Mouse (Mus musculus) adrenal gland, postnatal 4 days (tissue): ENCODE measurements around the gene Ucma. TPM values are rescaled to one million over a fixed set of nuclear protein-coding genes. Genes with fewer than 3 reads are reported as not detected.
"Not testable (repeated sequence)": the region's sequence is repeated elsewhere in the genome, so short reads cannot be mapped to it uniquely, and the experiment has no call there.

Experiments used
- DNase-seq, 2 experiments: peaks; one replicate each; pipeline ENCODE4 v3.0.0; 2021 to 2022; ENCODE audit warnings: low spot score in 2 of 2, mixed read lengths in 2 of 2
- long read RNA-seq, 2 experiments: library from polyadenylated mRNA; stranded (forward); transcript quantifications; one replicate each; pipeline ENCODE4 v2.0.0; 2021
- total RNA-seq, 2 experiments: library from RNA; stranded (reverse); gene quantifications; 2 replicates each; pipeline ENCODE4 v1.2.3; 2021

The Ucma gene
- not detected for total RNA-seq
- long read RNA-seq, experiment 1, partial matches to known transcripts, result 0 of 1 reads
- long read RNA-seq, experiment 1, other reads (novel, unspliced or antisense), result 1 of 1 reads
- long read RNA-seq, experiment 2, result 0 reads

DNA sequence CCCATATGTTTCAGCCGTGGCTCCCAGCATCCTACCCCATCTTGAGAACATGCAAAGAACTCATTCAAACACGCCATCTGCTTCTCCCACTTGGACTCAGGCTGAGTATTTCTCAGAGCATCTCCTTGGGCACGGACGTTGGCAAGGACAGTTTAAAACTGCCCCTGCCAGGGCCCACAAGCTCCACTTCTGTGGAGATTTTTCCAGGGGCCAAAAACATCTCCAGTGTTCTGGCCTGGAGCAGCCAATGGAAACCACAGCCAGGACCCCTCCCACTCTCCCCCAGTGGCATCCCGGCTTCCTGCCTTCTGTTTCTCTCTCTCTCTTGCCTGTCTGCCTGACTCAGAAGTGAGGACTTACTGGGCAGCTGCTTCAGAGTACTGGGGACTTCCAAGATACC is at the start of gene Ucma:
TSS of gene Ucma (plus strand) at position 316 of the 400 bp plus-strand sequence.
- no peak for DNase-seq

GRCm38 (mm10) chr2:4927391-4927790 is 48.5 kb upstream of the Ucma start:
- no peak for DNase-seq

DNA sequence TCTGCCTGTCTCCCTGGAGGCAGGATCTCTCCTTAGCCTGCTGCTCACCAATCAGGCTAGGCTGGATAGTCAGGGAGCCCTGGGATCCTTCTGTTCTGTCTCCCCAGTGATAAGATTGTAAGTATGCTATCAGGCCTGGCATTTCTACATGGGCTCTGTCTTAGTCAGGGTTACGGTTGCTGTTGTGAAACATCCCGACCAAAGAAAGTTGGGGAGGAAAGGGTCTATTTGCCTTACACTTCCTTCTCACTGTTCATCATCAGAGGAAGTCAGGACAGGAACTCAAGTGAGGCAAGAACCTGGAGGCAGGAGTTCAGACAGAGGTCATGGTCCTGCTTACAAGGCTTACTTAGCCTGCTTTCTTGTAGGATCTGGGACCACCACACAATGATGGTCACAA is 46.7 kb upstream of the Ucma start:
- no peak for DNase-seq

DNA sequence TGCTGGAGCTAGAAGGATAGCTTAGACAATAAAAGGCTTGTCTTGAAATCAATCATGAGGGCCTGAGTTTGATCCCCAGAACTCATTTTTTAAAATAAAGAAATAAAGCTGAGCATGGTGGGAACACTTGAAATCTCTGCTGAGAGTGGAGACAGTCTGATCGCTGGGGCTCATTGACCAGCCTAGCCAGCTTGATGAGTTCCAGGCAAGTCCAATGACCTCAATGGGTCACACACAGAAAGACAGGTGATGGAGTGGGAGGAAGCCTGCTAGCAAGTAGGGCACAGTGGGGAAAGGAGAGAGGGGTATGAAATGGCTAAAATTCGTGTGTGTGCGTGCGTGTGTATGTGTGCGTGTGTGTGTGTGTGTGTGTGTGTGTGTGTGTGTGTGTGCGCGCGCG is 41.4 kb upstream of the Ucma start:
- no peak for DNase-seq

DNA sequence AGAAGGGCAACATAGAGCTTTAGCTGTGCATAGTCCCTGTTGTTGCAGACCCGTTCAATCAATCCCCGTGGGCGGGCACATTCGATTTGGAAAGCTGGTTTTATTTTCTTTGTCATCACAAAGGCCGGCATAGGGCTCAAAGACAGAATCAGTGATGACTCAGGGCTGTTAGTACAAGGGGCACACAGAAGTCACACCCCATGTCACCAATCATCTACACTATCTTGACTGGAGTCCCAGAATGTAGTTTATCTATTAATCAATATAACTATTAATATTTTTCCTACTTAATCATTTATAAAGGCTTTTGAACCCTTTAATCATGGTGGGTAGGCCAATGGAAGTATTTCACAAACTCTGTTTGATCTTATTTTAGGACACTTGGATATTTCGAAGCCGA is 38.0 kb upstream of the Ucma start:
- DNase-seq, result no peak

GRCm38 (mm10) chr2:4940861-4941260 is 35.1 kb upstream of the Ucma start:
- no peak for DNase-seq

- DNase-seq, result not testable (repeated sequence)
Observed at GRCm38 (mm10) chr2:4949691-4950090, 26.2 kb upstream of the Ucma start.

DNA sequence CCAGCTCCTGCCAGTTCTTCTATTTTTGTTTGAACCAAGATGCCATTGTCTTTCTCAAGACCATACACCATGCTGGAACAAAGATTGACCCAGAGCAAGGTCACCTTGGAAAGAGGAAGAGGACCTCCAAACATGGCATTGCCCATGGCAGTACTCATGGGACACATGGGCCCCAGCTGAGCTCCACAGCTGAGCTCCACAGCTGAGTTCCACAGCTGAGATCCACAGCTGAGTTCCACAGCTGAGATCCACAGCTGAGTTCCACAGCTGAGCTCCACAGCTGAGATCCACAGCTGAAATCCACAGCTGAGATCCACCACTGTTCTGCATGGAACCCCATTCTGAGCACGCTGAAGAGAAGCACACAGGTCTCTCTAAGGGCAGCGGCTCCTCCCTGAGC is 24.9 kb upstream of the Ucma start:
- no peak for DNase-seq

GRCm38 (mm10) chr2:4954216-4954760 is 21.6 kb upstream of the Ucma start:
- DNase-seq, result no peak

DNA sequence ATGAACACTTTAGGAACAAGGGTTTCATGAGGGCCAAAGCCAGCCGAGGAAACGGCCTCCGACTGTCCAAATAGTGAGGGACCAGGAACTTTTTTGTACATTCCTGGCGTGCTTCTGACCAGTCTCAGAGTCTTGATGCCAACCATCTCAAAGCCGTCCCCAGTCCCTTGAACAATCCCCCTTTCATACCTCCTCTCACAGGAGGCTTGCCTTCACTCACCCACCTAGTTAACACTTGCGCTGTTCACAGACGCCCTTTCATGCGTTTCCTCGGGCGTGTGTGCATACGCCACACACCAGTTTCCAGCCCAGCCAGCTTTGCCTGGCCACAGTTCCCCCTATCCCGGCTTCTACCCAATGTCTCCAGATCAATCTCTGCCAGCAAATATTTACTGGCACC is 17.9 kb upstream of the Ucma start:
- no peak for DNase-seq

- no peak for DNase-seq
Observed at GRCm38 (mm10) chr2:4967806-4968205, 8.1 kb upstream of the Ucma start.

DNA sequence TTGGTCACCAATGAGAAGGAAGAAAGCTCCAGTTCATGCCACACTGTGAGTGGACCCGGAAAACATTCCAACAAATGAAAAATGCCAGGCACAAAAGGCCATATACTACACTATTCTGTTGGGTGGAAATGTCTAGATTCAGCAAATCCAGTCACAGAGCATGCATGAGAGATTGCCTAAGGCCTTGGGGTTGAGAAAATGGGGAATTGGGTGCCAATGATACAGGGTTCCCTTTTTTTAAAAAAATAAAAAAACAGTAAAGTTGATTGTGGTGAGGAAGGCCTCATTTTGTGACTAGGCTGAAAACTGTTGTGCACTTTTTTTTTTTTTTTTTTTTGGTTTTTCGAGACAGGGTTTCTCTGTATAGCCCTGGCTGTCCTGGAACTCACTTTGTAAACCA is 6.8 kb upstream of the Ucma start:
- no peak for DNase-seq

DNA sequence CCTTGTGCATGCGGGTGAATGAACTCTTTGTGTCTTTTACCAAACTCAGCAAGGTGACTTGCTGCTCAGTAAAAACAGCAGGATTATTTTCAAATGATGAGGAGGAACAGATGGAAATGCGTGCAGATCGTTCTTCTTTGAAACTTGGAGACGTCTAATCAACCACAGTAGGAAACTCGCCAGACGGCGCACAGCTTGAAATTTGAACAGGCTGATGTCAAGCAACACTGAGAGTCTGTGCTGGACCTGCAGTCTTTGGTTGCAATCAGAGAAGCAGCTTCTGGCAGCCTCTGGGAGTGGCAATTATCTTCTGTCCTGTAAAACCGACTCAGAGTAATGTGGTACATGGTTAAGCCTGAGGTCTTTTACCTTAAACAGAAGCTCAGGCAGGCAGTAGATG is 2.2 kb downstream of the Ucma start:
- no peak for DNase-seq

DNA sequence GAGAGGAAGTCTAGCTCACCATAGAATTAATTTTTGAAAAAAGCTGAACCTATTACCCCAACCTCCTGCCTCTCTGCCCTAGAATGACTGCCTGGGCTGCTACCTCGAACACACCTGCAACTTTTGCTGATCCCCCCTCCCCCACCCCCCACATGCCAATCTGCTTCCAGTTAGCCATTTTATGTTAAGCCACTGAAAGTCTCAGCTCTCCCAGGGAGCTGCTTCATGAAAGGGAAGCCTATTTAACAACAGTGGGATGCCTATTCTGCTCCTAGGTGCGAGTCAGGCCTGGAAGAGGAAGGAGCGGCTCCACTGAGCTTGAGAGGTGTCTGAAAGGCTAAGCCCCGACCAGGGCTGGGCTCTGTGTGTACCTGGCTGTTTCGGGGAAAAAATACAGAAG is 8.1 kb downstream of the Ucma start:
- no peak for DNase-seq

- DNase-seq, result no peak
Observed at GRCm38 (mm10) chr2:4985000-4985399, 9.1 kb downstream of the Ucma start.

GRCm38 (mm10) chr2:4986798-4987197 is 10.9 kb downstream of the Ucma start:
- DNase-seq, result no peak

- no peak for DNase-seq
Observed at GRCm38 (mm10) chr2:4987388-4988180, 11.7 kb downstream of the Ucma start.

- DNase-seq, result no peak
Observed at GRCm38 (mm10) chr2:4988826-4989424, 13.0 kb downstream of the Ucma start.

DNA sequence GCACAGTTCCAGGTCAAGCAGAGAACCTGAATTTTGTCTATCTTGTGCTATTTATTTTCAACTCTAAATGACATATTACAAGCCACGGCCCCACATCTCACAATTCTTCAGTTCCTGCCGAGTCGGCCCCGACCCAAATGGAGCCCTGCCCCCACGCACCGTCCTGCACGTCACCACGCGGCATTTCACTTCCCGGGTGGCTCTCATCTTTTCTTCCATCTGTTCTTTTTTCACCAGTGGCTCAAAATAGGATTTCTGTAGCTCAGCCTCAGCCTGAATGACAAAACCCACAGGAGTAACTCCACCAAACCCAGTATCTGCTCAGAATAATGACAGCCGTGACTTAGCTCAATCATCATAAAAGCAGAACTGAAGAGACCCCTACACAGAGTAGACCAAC is 17.7 kb downstream of the Ucma start:
- DNase-seq, result no peak

DNA sequence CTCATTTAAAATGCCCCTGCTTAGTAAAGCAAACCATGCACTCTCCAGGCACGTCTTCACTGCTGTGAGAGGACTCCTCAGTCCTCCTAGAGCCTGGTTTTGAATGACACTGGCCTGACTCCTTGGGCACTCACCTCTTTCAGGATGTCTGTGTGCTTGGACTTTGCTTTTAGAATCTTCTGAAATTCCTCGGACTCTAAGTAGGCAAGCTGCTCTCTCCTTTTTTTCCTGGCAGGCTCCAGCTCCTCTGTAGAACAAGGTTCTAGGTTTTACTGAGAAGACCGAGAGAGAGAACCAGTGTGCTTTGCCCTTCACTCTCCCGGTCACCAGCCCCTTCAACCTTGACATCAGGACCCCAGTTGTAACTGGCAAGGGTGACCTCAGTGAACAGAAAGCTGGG is 18.5 kb downstream of the Ucma start:
- no peak for DNase-seq

GRCm38 (mm10) chr2:4995646-4996045 is 19.7 kb downstream of the Ucma start:
- DNase-seq, result no peak

DNA sequence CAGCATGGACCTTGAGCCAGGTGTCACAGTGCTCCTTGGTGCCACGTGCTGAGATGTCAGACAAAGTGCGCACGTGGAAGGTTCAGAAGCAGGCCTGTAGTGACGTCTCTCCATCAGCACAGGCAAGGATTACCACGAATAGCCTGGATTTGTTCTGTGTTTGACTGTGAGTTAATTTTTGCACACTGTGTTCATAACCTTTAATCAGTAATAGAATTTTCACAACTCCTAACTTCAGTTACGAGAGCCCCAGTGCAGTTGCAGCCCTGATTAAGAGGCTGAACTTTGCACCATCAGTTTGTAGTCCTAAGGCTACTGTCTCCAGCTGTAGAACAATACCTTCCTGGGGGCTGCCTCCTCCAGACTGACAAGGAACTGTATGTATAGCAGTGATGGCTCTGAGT is 20.5 kb downstream of the Ucma start:
- no peak for DNase-seq

DNA sequence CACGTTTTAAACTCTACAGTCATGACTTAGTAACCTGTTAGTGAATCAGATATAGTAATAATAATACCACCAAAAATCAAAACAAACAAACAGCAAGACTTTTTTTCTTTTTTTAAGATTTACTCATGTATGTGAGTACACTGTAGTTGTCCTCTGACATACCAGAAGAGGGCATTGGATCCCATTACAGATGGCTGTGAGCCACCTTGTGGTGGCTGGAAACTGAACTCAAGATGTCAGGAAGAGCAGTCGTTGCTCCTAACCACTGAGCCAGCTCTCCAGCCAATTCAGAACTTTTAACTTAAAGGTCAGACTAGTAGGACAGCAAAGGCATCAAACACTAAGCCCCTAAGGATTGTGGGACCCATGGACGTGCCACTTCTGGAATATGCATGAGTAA is 23.0 kb downstream of the Ucma start:
- no peak for DNase-seq
